Mouse (Mus musculus) kidney, adult 2 months (tissue): ENCODE results near the gene Tspan12.

Experiments used
- CTCF ChIP-seq: fragments of 200-500 bp; conservative IDR thresholded peaks from 2 replicates; pipeline ENCODE4 v1.5.1; 2011; ENCODE audit warnings: low read depth, mild to moderate bottlenecking, control low read depth, low read length, moderate library complexity, mixed read lengths; ENCODE audit not compliant: insufficient read depth, insufficient read length
- POLR2A ChIP-seq: fragments of 200-500 bp; IDR thresholded peaks from one replicate; pipeline ENCODE4 v1.6.1; 2011; ENCODE audit warnings: low read depth, low read length, control low read depth

- no peak for TF ChIP-seq CTCF
- no peak for TF ChIP-seq POLR2A
Observed at GRCm38 (mm10) chr6:21768745-21769446, 83.4 kb downstream of the Tspan12 start.
